Mouse (Mus musculus): ENCODE data around the gene Atg16l2.

GRCm38 (mm10) chr7:101248760-101249159, 53.3 kb downstream of the Atg16l2 start:
- no peak for TF ChIP-seq CTCF (IDR thresholded peaks at IDR 0.05)
- no peak for TF ChIP-seq EP300 (IDR thresholded peaks at IDR 0.05)
